ENCODE assay signal across 10 mouse cellular contexts in the genomic region with DNA sequence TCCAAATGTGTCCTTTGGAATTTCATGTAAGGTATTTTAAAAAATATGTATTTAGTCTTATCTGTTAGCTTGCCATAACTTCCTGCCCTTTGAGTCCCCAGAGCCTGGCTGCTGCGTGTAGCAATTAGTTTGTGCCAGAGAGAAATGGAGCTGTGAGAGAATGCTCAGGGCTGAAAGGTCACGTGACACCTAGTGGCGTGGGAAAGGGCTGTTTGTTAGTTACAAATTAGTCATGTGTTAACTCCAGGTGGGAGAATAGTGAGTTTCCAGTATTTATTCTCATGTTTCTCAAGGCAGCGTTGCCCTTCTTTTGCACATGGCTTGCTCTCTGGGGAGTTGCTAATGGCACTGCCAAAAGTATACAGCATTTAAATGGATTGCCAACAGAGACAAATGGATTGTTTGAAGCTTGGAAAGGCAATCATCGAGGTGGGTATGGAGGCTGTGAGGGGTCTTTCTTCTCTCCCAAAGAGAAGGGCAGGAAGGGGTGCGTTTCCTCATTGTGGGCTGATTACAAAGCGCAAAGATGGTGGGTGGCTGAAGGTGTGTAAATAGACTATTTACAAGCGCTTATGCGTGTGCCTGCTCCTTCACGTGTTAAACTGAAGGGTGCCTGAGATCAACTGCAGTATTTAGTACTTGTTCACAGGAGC.
DNase-seq lines count a peak whose midpoint lies in the region; ATAC-seq lines count a peak whose summit lies in the region.
"Had no signal": no experiment of that assay in that cellular context is flagged by ENCODE, and none has a peak within 500 bp of the region (broad histone marks: within the 10 kb centered on the region; RNA-seq: fewer than 3 reads in every experiment).

No protein-coding gene starts in this region.

- no peaks in the 10 kb centered on the region for H3K9me3 ChIP-seq in hindbrain, embryonic 13.5 days
- no peaks in the 10 kb centered on the region for H3K9me3 ChIP-seq in limb, embryonic 11.5 days (ENCODE audit: control insufficient read depth, low read length)
- H3K9me3 ChIP-seq in heart, embryonic 12.5 days (replicated peaks) = no peaks in the 10 kb centered on the region
- H3K9me3 ChIP-seq: heart, embryonic 15.5 days had no signal

- no peak overlapping the region for H3K27ac ChIP-seq in hindbrain, embryonic 13.5 days
- no peak overlapping the region for H3K27ac ChIP-seq in limb, embryonic 11.5 days (replicated peaks; ENCODE audit: low read depth, low read length)
- no peak overlapping the region for H3K27ac ChIP-seq in heart, embryonic 12.5 days (ENCODE audit: poor library complexity, severe bottlenecking)
- H3K27ac ChIP-seq: heart, embryonic 15.5 days; liver, embryonic 12.5 days had no signal

- DNase-seq in adrenal gland, adult 2 months = peak; percentile 2
- no peak for DNase-seq in adrenal gland, adult 18-20 months (ENCODE audit: low spot score in 2 of 2)
- peak; percentile 2 for DNase-seq in adrenal gland, postnatal 25 days
- peak; percentile 25 for DNase-seq in limb, embryonic 11.5 days (ENCODE audit: low spot score)
- DNase-seq in spleen, postnatal 10 days (ENCODE audit: low spot score in 2 of 2) = no peak
- no peak for DNase-seq in heart, postnatal 36 days

- intact Hi-C loops in heart, postnatal 36 days (cut with DNase I) = no loop called here

- ATAC-seq in hindbrain, embryonic 13.5 days (ENCODE audit: low FRiP score) = peak; percentile 49
- no peak; the same call in 1 of the 2 replicates for ATAC-seq in limb, embryonic 11.5 days (ENCODE audit: insufficient number of reproducible peaks, low FRiP score, low TSS enrichment, low read depth)
- no peak for ATAC-seq in heart, embryonic 12.5 days (ENCODE audit: insufficient number of reproducible peaks, low FRiP score)
- ATAC-seq: liver, embryonic 12.5 days had no signal

- H3K36me3 ChIP-seq in hindbrain, embryonic 13.5 days = no peaks in the 10 kb centered on the region
- no peaks in the 10 kb centered on the region for H3K36me3 ChIP-seq in limb, embryonic 11.5 days (ENCODE audit: control insufficient read depth, insufficient read depth, low read length)
- no peaks in the 10 kb centered on the region for H3K36me3 ChIP-seq in heart, embryonic 12.5 days
- H3K36me3 ChIP-seq: heart, embryonic 15.5 days; liver, embryonic 12.5 days had no signal

- H3K4me2 ChIP-seq in hindbrain, embryonic 13.5 days = 0 out of 2 replicates have a peak overlapping the region, but pooled peaks have one; percentile 7
- H3K4me2 ChIP-seq in limb, embryonic 11.5 days (ENCODE audit: low read depth, severe bottlenecking) = no peak overlapping the region
- H3K4me2 ChIP-seq in heart, embryonic 12.5 days = no peak overlapping the region
- H3K4me2 ChIP-seq: heart, embryonic 15.5 days; liver, embryonic 12.5 days had no signal

- peaks cover 10% of the 10 kb centered on the region; the same call in 1 of the 2 replicates for H3K4me1 ChIP-seq in hindbrain, embryonic 13.5 days (replicated peaks)
- no peaks in the 10 kb centered on the region for H3K4me1 ChIP-seq in limb, embryonic 11.5 days (ENCODE audit: control insufficient read depth, insufficient read depth, low read length)
- H3K4me1 ChIP-seq in heart, embryonic 12.5 days (replicated peaks) = no peaks in the 10 kb centered on the region
- H3K4me1 ChIP-seq: heart, embryonic 15.5 days; liver, embryonic 12.5 days had no signal

- no peak overlapping the region for H3K4me3 ChIP-seq in hindbrain, embryonic 13.5 days
- no peak overlapping the region for H3K4me3 ChIP-seq in limb, embryonic 11.5 days (ENCODE audit: low read depth, low read length)
- no peak overlapping the region for H3K4me3 ChIP-seq in heart, embryonic 12.5 days
- H3K4me3 ChIP-seq: heart, embryonic 15.5 days; liver, embryonic 12.5 days had no signal

- no peak overlapping the region for H3K9ac ChIP-seq in hindbrain, embryonic 13.5 days
- no peak overlapping the region for H3K9ac ChIP-seq in limb, embryonic 11.5 days (ENCODE audit: low read length)
- no peak overlapping the region for H3K9ac ChIP-seq in heart, embryonic 12.5 days
- H3K9ac ChIP-seq: heart, embryonic 15.5 days; liver, embryonic 12.5 days had no signal

- 44% methylated on average over 10 of the region's 10 CpGs for WGBS in hindbrain, embryonic 13.5 days
- WGBS in limb, embryonic 11.5 days = 44% methylated on average over 10 of the region's 10 CpGs
- 61% methylated on average over 10 of the region's 10 CpGs for WGBS in heart, embryonic 12.5 days

- no peaks in the 10 kb centered on the region for H3K27me3 ChIP-seq in hindbrain, embryonic 13.5 days
- H3K27me3 ChIP-seq in limb, embryonic 11.5 days (ENCODE audit: control insufficient read depth, insufficient read depth, low read length) = no peaks in the 10 kb centered on the region
- no peaks in the 10 kb centered on the region for H3K27me3 ChIP-seq in heart, embryonic 12.5 days (replicated peaks)
- H3K27me3 ChIP-seq: heart, embryonic 15.5 days; liver, embryonic 12.5 days had no signal

Comparison
In these comparisons a context has a peak if more than half of its experiments do, and no peak if none do; other contexts are left out.
1. DNase-seq: peak in adrenal gland, adult 2 months (single experiment), adrenal gland, postnatal 25 days (single experiment) and limb, embryonic 11.5 days (single experiment); none in adrenal gland, adult 18-20 months (0 of 2), spleen, postnatal 10 days (0 of 2) and heart, postnatal 36 days (0 of 2).